Mouse (Mus musculus): ENCODE data around the gene Ccl22.
A peak's percentile ranks its signal among the peaks of the same experiment; 100 is the strongest.

Ccl22 gene

GRCm38 (mm10) chr8:94745476-94746184 lies at the start of gene Ccl22:
Ccl22 (plus strand) TSS chr8:94745590.
- DNase-seq (ENCODE audit: low read depth, low spot score) = no peak

GRCm38 (mm10) chr8:94695994-94696384 lies 49.4 kb upstream of the Ccl22 start, which contains the start of gene Pllp:
Pllp (minus strand) TSS chr8:94696278.
- DNase-seq (ENCODE audit: low read depth, low spot score) = no peak

- DNase-seq (ENCODE audit: low read depth, low spot score) = no peak
Observed at GRCm38 (mm10) chr8:94696566-94696965, 48.8 kb upstream of the Ccl22 start.

GRCm38 (mm10) chr8:94697956-94698355 lies 47.4 kb upstream of the Ccl22 start:
- no peak for DNase-seq (ENCODE audit: low read depth, low spot score)

- DNase-seq (ENCODE audit: low read depth, low spot score) = no peak
Observed at GRCm38 (mm10) chr8:94699366-94699765, 46.0 kb upstream of the Ccl22 start.

GRCm38 (mm10) chr8:94700421-94700935 lies 44.9 kb upstream of the Ccl22 start:
- no peak for DNase-seq (ENCODE audit: low read depth, low spot score)

- DNase-seq (ENCODE audit: low read depth, low spot score) = no peak
Observed at GRCm38 (mm10) chr8:94702156-94702555, 43.2 kb upstream of the Ccl22 start.

- peak; percentile 20 for DNase-seq (ENCODE audit: low read depth, low spot score)
Observed at GRCm38 (mm10) chr8:94702844-94703813, 42.3 kb upstream of the Ccl22 start.

GRCm38 (mm10) chr8:94703972-94704668 lies 41.3 kb upstream of the Ccl22 start:
- DNase-seq (ENCODE audit: low read depth, low spot score) = peak; percentile 97

GRCm38 (mm10) chr8:94704669-94704984 lies 40.8 kb upstream of the Ccl22 start:
- DNase-seq (ENCODE audit: low read depth, low spot score) = no peak

GRCm38 (mm10) chr8:94705581-94706245 lies 39.7 kb upstream of the Ccl22 start:
- no peak for DNase-seq (ENCODE audit: low read depth, low spot score)

- DNase-seq (ENCODE audit: low read depth, low spot score) = no peak
Observed at GRCm38 (mm10) chr8:94706732-94707395, 38.5 kb upstream of the Ccl22 start.

GRCm38 (mm10) chr8:94710336-94710735 lies 35.1 kb upstream of the Ccl22 start:
- DNase-seq (ENCODE audit: low read depth, low spot score) = no peak

GRCm38 (mm10) chr8:94711160-94711718 lies 34.2 kb upstream of the Ccl22 start:
- DNase-seq (ENCODE audit: low read depth, low spot score) = no peak

GRCm38 (mm10) chr8:94714556-94714955 lies 30.8 kb upstream of the Ccl22 start:
- DNase-seq (ENCODE audit: low read depth, low spot score) = no peak

GRCm38 (mm10) chr8:94715871-94716270 lies 29.5 kb upstream of the Ccl22 start:
- DNase-seq (ENCODE audit: low read depth, low spot score) = no peak

- no peak for DNase-seq (ENCODE audit: low read depth, low spot score)
Observed at GRCm38 (mm10) chr8:94716841-94717240, 28.5 kb upstream of the Ccl22 start.

- DNase-seq (ENCODE audit: low read depth, low spot score) = no peak
Observed at GRCm38 (mm10) chr8:94725998-94726397, 19.4 kb upstream of the Ccl22 start.

- DNase-seq (ENCODE audit: low read depth, low spot score) = no peak
Observed at GRCm38 (mm10) chr8:94729301-94729700, 16.1 kb upstream of the Ccl22 start.

- no peak for DNase-seq (ENCODE audit: low read depth, low spot score)
Observed at GRCm38 (mm10) chr8:94733821-94734465, 11.4 kb upstream of the Ccl22 start.

All from retina, adult 2 months (tissue).